Mouse (Mus musculus) erythroblast, embryonic 14.5 days (primary cell): Measurements from ENCODE around the gene Eepd1.

Source experiments
- GATA1 ChIP-seq: IDR thresholded peaks from 2 replicates; pipeline ENCODE4 v1.6.1; 2012; ENCODE audit warnings: low read length, inconsistent platforms, mixed read lengths
- TAL1 ChIP-seq: IDR thresholded peaks from 3 replicates; pipeline ENCODE4 v1.6.1; 2012; ENCODE audit warnings: low read length, inconsistent platforms, mixed read lengths

DNA sequence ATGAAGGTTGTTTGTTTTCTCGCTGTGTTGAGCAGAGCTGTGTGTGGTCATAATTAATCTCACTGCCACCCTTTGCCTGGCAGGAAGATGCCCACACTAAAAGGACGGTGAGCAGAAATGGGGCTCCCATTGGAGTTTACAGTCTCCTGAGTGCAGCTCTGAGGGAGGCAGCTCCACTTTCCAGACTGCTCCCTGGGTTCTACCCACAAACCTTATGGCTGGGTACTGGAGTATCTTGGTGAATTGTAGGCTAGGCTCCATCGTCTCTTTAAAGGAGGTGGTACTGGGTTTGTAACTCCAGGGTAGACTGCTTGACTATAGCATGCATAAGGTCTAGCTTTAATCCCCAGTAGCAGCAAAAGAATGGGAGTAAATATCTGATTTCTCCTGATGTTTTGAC, 74.7 kb downstream of the Eepd1 start:
- no peak for TF ChIP-seq TAL1
- no peak for TF ChIP-seq GATA1
